Mouse (Mus musculus) liver, adult 2 months (tissue): ENCODE measurements around the gene Ntn1. TPM values are rescaled to one million over a fixed set of nuclear protein-coding genes. Genes with fewer than 3 reads are reported as not detected.

Experiments used
- DNase-seq: peaks from one replicate; pipeline ENCODE4 v3.0.0-alpha.2; 2011; ENCODE audit warnings: low read depth, low spot score; ENCODE audit errors: extremely low read depth
- H3K27ac ChIP-seq: fragments of 200-500 bp; replicated peaks from 2 replicates; pipeline ENCODE4 v1.5.1; 2012; ENCODE audit warnings: low read depth, mild to moderate bottlenecking, control low read depth, inconsistent platforms, low read length; ENCODE audit not compliant: insufficient read depth
- H3K27me3 ChIP-seq: fragments of 200-500 bp; 2 replicates; pipeline ENCODE4 v1.6.1; 2012; ENCODE audit warnings: mild to moderate bottlenecking, moderate library complexity, low read length, inconsistent platforms; ENCODE audit not compliant: control insufficient read depth, insufficient read depth
- H3K36me3 ChIP-seq: fragments of 200-500 bp; 2 replicates; pipeline ENCODE4 v1.6.1; 2012; ENCODE audit warnings: low read length, inconsistent platforms; ENCODE audit not compliant: control insufficient read depth, insufficient read depth
- H3K4me1 ChIP-seq: fragments of 200-500 bp; 2 replicates; pipeline ENCODE4 v1.6.1; 2011; ENCODE audit warnings: low read length; ENCODE audit not compliant: control insufficient read depth, insufficient read depth
- H3K4me3 ChIP-seq: fragments of 200-500 bp; 2 replicates; pipeline ENCODE4 v1.5.1; 2011; ENCODE audit warnings: low read depth, mild to moderate bottlenecking, control low read depth, low read length, moderate library complexity; ENCODE audit not compliant: insufficient read depth
- H3K79me2 ChIP-seq: fragments of 200-500 bp; 2 replicates; pipeline ENCODE4 v1.6.1; 2012; ENCODE audit warnings: inconsistent platforms, mild to moderate bottlenecking, low read length, moderate library complexity; ENCODE audit not compliant: control insufficient read depth, insufficient read depth
- H3K9ac ChIP-seq: fragments of 200-500 bp; 2 replicates; pipeline ENCODE4 v1.6.1; 2012; ENCODE audit warnings: low read depth, mild to moderate bottlenecking, control low read depth, inconsistent platforms, low read length
- CTCF ChIP-seq: fragments of 200-500 bp; IDR thresholded peaks from 2 replicates; pipeline ENCODE4 v1.5.1; 2011; ENCODE audit warnings: low read depth, low read length, control low read depth
- POLR2A ChIP-seq: fragments of 200-500 bp; IDR thresholded peaks from 2 replicates; pipeline ENCODE4 v1.6.1; 2011; ENCODE audit warnings: low read length, control low read depth; ENCODE audit not compliant: insufficient read depth; ENCODE audit errors: extremely low read depth
- WGBS: fragments of 180-500 bp; shearing (Covaris S2); methylation state at CpG from one replicate; pipeline ENCODE4 v1.1.7; 2018; 5-methylcytosine and 5-hydroxymethylcytosine counted together
- polyA plus RNA-seq: library from polyadenylated mRNA; depleted of rRNA; stranded (reverse); fragments of >200 nt; gene quantifications from 2 replicates; pipeline ENCODE4 v1.2.3, GENCODE M21; 2012
- total RNA-seq: library from RNA; depleted of rRNA; stranded (reverse); fragments of >200 nt; gene quantifications from 2 replicates; pipeline ENCODE4 v1.2.3, GENCODE M21; 2014

Ntn1 gene
- total and polyA plus RNA-seq, 2 experiments: 4.9 to 5.5 TPM

DNA sequence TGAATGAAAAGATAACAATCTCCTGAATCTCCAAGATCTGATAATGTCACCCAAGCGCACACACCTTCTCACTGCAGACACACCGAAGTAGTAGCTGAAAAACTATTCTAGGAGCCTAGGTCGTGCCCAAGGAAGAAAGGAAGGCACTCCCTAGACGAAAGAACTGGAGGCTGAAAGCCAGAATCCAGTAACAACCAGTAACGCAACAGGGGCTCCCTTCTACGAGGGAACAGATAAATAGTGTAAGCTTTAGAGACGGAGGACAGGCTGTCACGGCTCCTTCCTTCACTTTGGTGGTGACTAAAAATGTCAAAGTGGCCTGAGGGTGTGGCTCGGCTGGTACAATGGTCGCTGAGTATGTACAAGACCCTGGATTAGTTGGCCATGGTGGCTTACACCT lies 198.1 kb downstream of the Ntn1 start:
- no peak for DNase-seq
- no peak overlapping the region for H3K4me3 ChIP-seq
- no peaks in the 10 kb centered on the region for H3K27me3 ChIP-seq
- 83% methylated on average over 10 of the region's 10 CpGs for WGBS
- no peaks in the 10 kb centered on the region for H3K4me1 ChIP-seq
- H3K36me3 ChIP-seq: no peaks in the 10 kb centered on the region
- H3K27ac ChIP-seq: no peak overlapping the region
- no peaks in the 10 kb centered on the region for H3K79me2 ChIP-seq
- TF ChIP-seq POLR2A: no peak
- no peak for TF ChIP-seq CTCF
- H3K9ac ChIP-seq: no peak overlapping the region

DNA sequence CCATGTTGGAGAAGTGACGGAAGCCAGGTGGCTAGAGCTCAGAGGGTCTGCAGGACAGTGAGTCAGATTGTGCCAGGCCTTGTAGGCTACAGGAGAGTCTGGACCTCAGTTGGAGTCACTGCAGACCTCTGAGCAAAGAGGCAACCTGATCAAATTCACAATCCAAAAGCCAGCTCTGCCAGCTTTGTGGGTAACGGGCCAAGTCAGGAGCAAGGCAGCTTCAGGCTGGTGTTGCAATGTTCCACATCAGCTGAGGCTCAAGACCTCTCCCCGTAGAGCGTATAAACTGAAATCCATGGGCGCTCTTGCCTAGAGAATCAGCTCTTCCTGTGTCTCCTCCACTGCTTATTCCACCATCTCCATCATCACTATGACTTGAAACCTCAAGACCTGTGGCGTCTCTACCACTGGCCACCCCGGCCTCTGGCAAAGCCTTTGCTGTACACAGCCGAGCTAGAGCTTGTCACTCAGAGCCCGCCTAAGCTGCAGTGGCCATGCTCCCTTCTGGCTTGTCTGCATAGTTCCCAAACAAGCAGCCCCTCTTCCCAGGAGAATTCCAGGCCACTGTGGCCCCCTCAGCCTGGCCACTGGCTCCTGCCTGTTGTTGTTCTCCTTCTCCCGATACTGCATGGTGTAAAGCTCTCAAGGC lies 198.7 kb downstream of the Ntn1 start:
- DNase-seq: no peak
- Histone ChIP-seq H3K9ac (no peak overlapping the region), H3K27me3 (no peaks in the 10 kb centered on the region), H3K79me2 (no peaks in the 10 kb centered on the region), H3K36me3 (no peaks in the 10 kb centered on the region), H3K27ac (no peak overlapping the region), H3K4me1 (no peaks in the 10 kb centered on the region), H3K4me3 (no peak overlapping the region)
- TF ChIP-seq POLR2A (no peak), CTCF (no peak)
- 96% methylated on average over 10 of the region's 10 CpGs for WGBS

DNA sequence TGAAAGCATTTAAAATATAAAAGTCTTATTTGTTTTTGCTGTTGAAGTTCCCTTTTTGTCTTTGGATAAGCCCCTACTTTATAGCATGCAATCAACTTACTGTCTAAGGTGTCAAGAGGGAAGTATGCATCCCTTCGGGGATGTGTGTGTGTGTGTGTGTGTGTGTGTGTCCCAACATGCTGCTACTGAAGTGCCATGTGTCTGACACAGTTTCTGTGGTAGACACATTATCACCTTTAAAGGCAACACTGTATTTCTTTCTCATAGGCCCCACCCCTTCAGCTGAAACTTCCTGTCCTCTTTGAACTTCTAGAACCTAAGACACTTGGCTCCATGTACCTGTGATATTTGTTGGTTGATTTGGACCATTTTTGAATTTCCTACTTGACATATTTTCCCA lies 199.6 kb downstream of the Ntn1 start:
- Histone ChIP-seq H3K36me3 (no peaks in the 10 kb centered on the region), H3K4me1 (no peaks in the 10 kb centered on the region), H3K4me3 (no peak overlapping the region), H3K9ac (no peak overlapping the region), H3K79me2 (no peaks in the 10 kb centered on the region), H3K27ac (no peak overlapping the region), H3K27me3 (no peaks in the 10 kb centered on the region)
- TF ChIP-seq CTCF (no peak), POLR2A (no peak)
- no peak for DNase-seq
- 70% methylated on average over 1 of the region's 1 CpGs for WGBS

DNA sequence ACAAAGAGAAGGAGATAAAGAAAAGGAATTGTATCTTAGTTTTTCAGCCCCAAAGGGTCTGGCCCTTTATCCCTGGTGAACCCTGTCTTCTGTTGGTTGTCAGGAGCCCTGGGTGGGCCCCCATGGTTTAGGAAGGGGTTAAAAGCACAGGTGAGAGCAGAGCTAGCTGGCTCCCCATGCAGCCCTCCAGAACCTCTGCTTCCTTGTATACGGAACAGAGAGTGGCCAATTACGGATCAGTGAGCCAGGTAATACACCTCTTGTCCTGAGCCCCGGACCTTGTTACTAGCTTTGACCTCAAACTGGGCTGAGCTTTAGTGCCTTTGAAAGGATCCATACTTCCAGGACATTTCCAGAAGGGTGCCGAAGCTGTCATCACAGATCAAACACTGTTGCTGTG lies 200.1 kb downstream of the Ntn1 start:
- Histone ChIP-seq H3K9ac (no peak overlapping the region), H3K27me3 (no peaks in the 10 kb centered on the region), H3K79me2 (no peaks in the 10 kb centered on the region), H3K36me3 (no peaks in the 10 kb centered on the region), H3K4me1 (no peaks in the 10 kb centered on the region), H3K4me3 (no peak overlapping the region), H3K27ac (no peak overlapping the region)
- WGBS: 93% methylated on average over 4 of the region's 4 CpGs
- DNase-seq: no peak
- no peak for TF ChIP-seq POLR2A
- TF ChIP-seq CTCF: no peak

DNA sequence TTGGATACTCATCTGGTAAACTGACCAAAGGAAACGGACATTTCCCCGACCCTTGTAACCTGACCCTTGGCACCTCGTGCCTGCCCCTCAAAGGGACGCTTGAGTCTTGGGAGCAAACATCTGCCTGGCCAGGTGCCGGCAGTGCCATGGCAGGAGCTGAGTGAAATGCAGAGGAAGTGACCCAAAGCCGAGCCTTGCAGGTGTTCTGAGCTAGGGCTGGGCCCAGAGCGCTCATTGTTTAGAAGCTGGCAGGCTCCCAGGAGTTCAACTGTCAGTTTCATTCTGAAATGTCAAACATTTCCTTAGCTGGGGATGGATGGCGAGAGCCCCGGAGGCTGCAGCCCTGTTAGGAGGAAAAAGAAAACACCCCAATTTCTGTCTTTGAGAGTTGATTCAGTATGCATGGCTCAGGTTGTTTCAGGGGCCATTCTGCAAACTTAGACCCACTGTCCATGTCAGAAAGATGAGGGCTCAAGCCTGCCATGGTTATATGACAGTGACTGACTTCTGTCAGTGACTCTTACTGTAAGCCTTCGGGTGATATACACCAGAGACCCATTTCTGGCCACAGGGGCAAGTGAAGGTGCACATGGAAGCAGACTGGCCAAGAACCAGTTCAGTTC lies 200.7 kb downstream of the Ntn1 start:
- Histone ChIP-seq H3K9ac (no peak overlapping the region), H3K4me3 (no peak overlapping the region), H3K79me2 (no peaks in the 10 kb centered on the region), H3K27ac (no peak overlapping the region), H3K36me3 (no peaks in the 10 kb centered on the region), H3K4me1 (no peaks in the 10 kb centered on the region), H3K27me3 (no peaks in the 10 kb centered on the region)
- WGBS: 67% methylated on average over 10 of the region's 10 CpGs
- no peak for DNase-seq
- no peak for TF ChIP-seq CTCF
- no peak for TF ChIP-seq POLR2A

DNA sequence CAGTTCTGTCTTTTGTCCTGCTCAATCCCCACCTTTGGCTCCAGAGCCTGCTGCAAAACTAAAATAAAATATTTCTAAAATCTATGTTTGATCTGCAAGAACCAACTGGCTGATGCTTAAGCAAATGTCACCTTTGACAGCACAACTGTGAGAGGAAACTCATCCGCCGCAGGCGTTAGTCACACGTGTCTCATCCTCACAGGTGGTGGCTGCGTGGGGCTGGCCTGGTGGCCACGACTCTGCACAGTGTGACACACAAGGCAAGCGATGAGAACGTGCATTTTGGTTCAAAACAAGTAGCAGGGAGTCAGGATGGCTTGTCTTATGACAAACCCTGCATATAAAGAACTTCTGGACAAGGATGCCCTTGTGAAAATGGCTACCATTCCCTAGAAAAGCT lies 201.5 kb downstream of the Ntn1 start:
- Histone ChIP-seq H3K4me1 (no peaks in the 10 kb centered on the region), H3K27me3 (no peaks in the 10 kb centered on the region), H3K79me2 (no peaks in the 10 kb centered on the region), H3K27ac (no peak overlapping the region), H3K36me3 (no peaks in the 10 kb centered on the region), H3K9ac (no peak overlapping the region), H3K4me3 (no peak overlapping the region)
- WGBS: 88% methylated on average over 8 of the region's 8 CpGs
- no peak for TF ChIP-seq CTCF
- TF ChIP-seq POLR2A: no peak
- DNase-seq: no peak
